Mouse (Mus musculus): ENCODE results near the gene Asgr1. TPM values are rescaled to one million over a fixed set of nuclear protein-coding genes. Genes with fewer than 3 reads are reported as not detected.
A peak's percentile ranks its signal among the peaks of the same experiment; 100 is the strongest.

Gene Asgr1
- polyA plus RNA-seq, 1 experiment from 2014 or later, result not detected

GRCm38 (mm10) chr11:70042309-70043085 lies 11.4 kb upstream of the Asgr1 start:
- ChIA-PET CTCF (no interaction called here), POLR2A (interaction anchor here (0.6 kb wide), 1 partner anchor 311 kb away, joined by 3 read pairs; no protein-coding TSS in a partner anchor)
- in situ Hi-C loops (cut with MboI; ENCODE audit: low pct_unique_long_range_greater_than_20kb), result no loop called here
- TF ChIP-seq CTCF (IDR thresholded peaks at IDR 0.05), result no peak
- H3K27me3 ChIP-seq, result no peaks in the 10 kb centered on the region
- DNase-seq (ENCODE audit: low read depth, low spot score) (no peak), ATAC-seq (no peak)

DNA sequence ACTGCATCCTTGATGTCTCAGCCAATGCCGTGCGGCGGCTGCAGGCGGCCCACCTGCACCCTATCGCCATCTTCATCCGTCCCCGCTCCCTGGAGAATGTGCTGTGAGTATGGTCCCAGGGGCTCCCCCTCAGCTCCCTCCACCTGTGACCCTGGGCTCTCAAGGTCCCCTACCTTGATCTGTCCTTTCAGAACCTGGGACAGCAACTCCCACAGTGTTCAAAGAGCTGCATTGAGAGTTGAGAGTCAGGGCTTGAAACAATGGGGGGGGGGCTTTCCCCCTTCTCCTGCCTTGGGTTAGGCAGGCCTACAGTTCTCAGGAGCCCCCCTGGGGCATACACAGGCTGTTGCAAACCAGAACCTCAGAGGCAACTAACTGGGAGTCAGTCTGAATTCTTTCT lies 10.2 kb upstream of the Asgr1 start:
- DNase-seq (ENCODE audit: low read depth, low spot score) (no peak), ATAC-seq (no peak)
- ChIA-PET CTCF (interaction anchor here (0.6 to 1.2 kb wide), 2 partner anchors 9 to 12 kb away, joined by 3 read pairs; no protein-coding TSS in a partner anchor), POLR2A (no interaction called here)
- H3K27me3 ChIP-seq, result no peaks in the 10 kb centered on the region
- in situ Hi-C loops (cut with MboI; ENCODE audit: low pct_unique_long_range_greater_than_20kb), result no loop called here
- TF ChIP-seq CTCF (IDR thresholded peaks at IDR 0.05), result no peak

GRCm38 (mm10) chr11:70045435-70045834 lies 8.4 kb upstream of the Asgr1 start:
- no peak for TF ChIP-seq CTCF (IDR thresholded peaks at IDR 0.05)

DNA sequence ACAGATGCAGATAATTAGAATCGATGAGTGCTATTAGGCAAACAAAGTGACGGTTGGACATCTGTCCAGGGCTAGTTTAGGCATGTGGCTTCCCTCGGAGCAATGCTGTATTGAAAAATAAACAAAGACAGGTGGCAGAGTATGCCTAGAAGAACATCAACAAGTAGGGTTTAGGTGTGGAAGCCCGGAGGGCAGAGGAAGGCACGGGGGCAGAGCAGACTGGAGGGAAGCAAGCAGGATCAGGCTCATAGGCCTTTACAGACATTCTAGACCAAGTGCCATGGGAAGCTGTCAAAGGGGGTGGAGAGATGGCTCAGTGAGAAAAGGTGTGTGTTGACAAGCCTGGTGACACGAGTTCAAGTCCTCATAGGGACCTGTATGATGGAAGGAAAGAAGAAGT lies 4.5 kb upstream of the Asgr1 start:
- in situ Hi-C loops (cut with MboI; ENCODE audit: low pct_unique_long_range_greater_than_20kb), result no loop called here

More at GRCm38 (mm10) chr11:70045435-70045834, 8.4 kb upstream of the Asgr1 start:
- no peaks in the 10 kb centered on the region for H3K27me3 ChIP-seq
- ChIA-PET CTCF (no interaction called here), POLR2A (no interaction called here)
- ATAC-seq, result no peak
- no peak for DNase-seq (ENCODE audit: low read depth, low spot score)
- in situ Hi-C loops (cut with MboI; ENCODE audit: low pct_unique_long_range_greater_than_20kb), result no loop called here

GRCm38 (mm10) chr11:70049816-70050215 lies 4.1 kb upstream of the Asgr1 start:
- no peak for TF ChIP-seq CTCF (IDR thresholded peaks at IDR 0.05)
- peaks cover 4% of the 10 kb centered on the region for H3K27me3 ChIP-seq
- ATAC-seq (no peak), DNase-seq (ENCODE audit: low read depth, low spot score) (no peak)
- CTCF ChIA-PET, result no interaction called here
- POLR2A ChIA-PET, result no interaction called here
- in situ Hi-C loops (cut with MboI; ENCODE audit: low pct_unique_long_range_greater_than_20kb), result no loop called here

More for the DNA sequence above, 4.5 kb upstream of the Asgr1 start:
- POLR2A ChIA-PET, result no interaction called here
- no peak for ATAC-seq
- DNase-seq (ENCODE audit: low read depth, low spot score), result no peak
- CTCF ChIA-PET, result no interaction called here
- no peak for TF ChIP-seq CTCF (IDR thresholded peaks at IDR 0.05)
- H3K27me3 ChIP-seq, result peaks cover 4% of the 10 kb centered on the region

DNA sequence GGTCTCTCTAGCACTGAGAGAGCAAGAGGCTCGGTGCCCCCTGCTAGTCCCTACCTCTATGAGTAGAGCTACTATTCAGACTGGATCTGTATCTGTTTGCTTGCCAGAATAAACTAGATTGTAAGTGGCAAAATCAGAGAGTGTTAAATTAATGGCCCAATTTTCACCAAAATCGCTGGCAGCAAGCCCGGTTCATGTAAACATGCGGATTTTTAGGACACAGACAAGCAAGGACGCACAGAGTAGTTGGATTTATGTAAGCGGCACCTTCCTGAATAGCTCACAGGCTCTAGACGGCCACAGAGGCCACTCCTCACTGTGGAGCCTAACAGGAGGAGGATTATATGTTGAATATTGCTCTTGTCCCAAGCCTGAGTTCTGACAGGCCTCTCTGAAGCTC lies 729 bp upstream of the Asgr1 start:
- POLR2A ChIA-PET, result no interaction called here
- peaks cover 4% of the 10 kb centered on the region for H3K27me3 ChIP-seq
- CTCF ChIA-PET, result no interaction called here
- TF ChIP-seq CTCF (IDR thresholded peaks at IDR 0.05), result no peak
- in situ Hi-C loops (cut with MboI; ENCODE audit: low pct_unique_long_range_greater_than_20kb), result no loop called here
- DNase-seq (ENCODE audit: low read depth, low spot score) (no peak), ATAC-seq (no peak)

DNA sequence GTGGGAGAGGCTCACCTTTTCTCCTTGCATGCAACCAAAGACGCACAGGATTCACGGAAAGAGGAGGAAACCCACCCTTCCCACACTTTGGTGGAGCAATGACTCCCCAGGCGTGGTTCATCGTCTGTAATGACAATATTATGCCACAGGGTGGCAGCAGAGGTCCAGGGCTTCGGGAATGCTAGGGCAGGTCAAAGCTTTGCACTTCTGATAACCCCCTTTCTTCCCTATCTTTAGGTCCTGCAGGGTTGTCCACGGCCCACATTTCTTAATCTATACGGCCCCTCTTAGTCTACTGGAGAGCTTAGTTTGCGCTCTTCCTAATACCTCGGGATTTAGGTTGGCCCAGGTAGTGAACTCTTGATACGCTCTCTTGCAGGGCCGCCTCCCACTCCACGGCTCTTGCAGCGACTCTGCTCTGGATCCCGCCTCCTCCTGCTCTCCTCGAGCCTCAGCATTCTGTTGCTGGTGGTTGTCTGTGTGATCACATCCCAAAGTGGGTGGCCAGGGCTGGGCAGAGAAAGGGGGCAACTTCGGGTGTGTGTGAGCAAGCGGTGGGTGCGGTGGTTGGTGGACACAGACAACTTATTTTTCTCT lies 1.8 kb downstream of the Asgr1 start:
- CTCF ChIA-PET, result interaction anchor here (1.1 to 1.3 kb wide), 7 partner anchors 12 to 143 kb away, joined by 3 to 6 read pairs (median 3); no protein-coding TSS in a partner anchor
- ATAC-seq, result no peak
- in situ Hi-C loops (cut with MboI; ENCODE audit: low pct_unique_long_range_greater_than_20kb), result loop anchor here (5.0 kb wide), 1 partner anchor 147 kb away; no protein-coding TSS in a partner anchor

GRCm38 (mm10) chr11:70057805-70058204 lies 3.9 kb downstream of the Asgr1 start:
- peaks cover 4% of the 10 kb centered on the region for H3K27me3 ChIP-seq
- CTCF ChIA-PET, result no interaction called here
- POLR2A ChIA-PET, result interaction anchor here (1.1 kb wide), 1 partner anchor 151 kb away, joined by 6 read pairs; no protein-coding TSS in a partner anchor
- no peak for TF ChIP-seq CTCF (IDR thresholded peaks at IDR 0.05)
- ATAC-seq (no peak), DNase-seq (ENCODE audit: low read depth, low spot score) (no peak)
- in situ Hi-C loops (cut with MboI; ENCODE audit: low pct_unique_long_range_greater_than_20kb), result loop anchor here (5.0 kb wide), 1 partner anchor 144 kb away; no protein-coding TSS in a partner anchor

More for the DNA sequence above, 1.8 kb downstream of the Asgr1 start:
- DNase-seq (ENCODE audit: low read depth, low spot score), result no peak
- peak; percentile 90 for TF ChIP-seq CTCF (IDR thresholded peaks at IDR 0.05)
- H3K27me3 ChIP-seq, result peaks cover 4% of the 10 kb centered on the region
- POLR2A ChIA-PET, result no interaction called here

DNA sequence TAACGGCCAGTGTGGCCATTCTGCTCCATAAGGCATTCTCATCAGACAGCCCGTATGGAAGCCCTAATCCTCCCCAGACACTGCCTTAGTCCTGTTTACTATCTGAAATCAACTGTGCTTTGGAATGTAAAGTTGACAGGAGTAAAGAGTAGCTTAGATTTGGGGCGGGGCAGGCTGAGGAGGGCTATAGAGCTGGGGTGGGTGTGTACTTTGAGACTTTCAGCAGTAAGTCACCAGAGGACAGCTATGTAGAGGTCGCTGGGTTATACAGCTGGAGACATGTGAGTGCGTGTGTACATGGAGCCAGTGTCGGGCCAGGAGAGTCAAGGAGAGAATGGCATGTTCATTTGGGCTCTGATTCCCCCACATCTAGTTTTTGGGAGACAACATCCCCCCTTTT lies 6.0 kb downstream of the Asgr1 start:
- H3K27me3 ChIP-seq, result peaks cover 4% of the 10 kb centered on the region
- ChIA-PET CTCF (no interaction called here), POLR2A (interaction anchor here (0.9 kb wide), 1 partner anchor 10 kb away, joined by 3 read pairs; no protein-coding TSS in a partner anchor)
- no peak for TF ChIP-seq CTCF (IDR thresholded peaks at IDR 0.05)
- DNase-seq (ENCODE audit: low read depth, low spot score), result no peak
- in situ Hi-C loops (cut with MboI; ENCODE audit: low pct_unique_long_range_greater_than_20kb), result loop anchor here (5.0 kb wide), 2 partner anchors 42 to 142 kb away; no protein-coding TSS in a partner anchor
- ATAC-seq, result no peak

DNA sequence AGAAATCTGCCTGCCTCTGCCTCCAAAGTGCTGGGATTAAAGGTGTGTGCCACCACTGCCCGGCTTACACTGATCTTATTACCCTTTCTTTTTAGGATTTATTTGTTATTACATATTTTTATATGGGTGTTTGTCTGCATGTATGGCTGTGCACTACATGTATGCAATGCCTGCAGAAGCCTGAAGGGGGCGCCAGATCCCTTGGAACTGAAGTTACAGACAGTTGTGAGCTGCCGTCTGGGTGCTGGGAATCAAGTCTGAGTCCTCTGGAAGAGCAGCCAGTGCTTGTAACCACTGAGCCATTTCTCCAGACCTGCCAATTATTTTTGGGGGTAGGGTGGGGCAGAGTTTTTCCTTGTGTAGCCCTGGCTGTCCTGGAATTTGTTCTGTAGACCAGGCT lies 9.2 kb downstream of the Asgr1 start:
- ATAC-seq (no peak), DNase-seq (ENCODE audit: low read depth, low spot score) (no peak)
- in situ Hi-C loops (cut with MboI; ENCODE audit: low pct_unique_long_range_greater_than_20kb), result loop anchor here (5.0 kb wide), 1 partner anchor 39 kb away; no protein-coding TSS in a partner anchor
- TF ChIP-seq CTCF (IDR thresholded peaks at IDR 0.05), result peak; percentile 41
- ChIA-PET CTCF (interaction anchor here (1.1 to 1.6 kb wide), 2 partner anchors 12 to 150 kb away, joined by 3 to 4 read pairs; no protein-coding TSS in a partner anchor), POLR2A (no interaction called here)
- H3K27me3 ChIP-seq, result peaks cover 11% of the 10 kb centered on the region

DNA sequence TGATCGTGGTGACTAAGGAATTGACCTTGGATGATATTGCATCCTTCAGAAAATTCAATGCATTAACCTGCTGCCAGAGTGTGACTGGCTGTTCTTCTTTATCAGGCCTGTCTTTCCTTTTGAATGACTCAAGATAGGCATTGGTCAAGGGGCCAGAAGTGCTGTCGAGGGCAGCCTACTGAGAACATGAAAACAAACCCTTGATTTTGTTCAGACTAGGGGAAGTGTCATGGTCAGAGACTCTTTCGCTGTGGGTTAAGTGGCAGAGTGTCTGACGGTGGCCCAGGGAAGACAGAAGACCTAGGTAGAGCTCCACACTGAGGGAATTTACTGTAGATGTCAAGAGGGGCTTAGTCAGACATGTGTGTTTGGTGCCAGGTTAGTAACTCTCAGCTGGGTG lies 12.8 kb downstream of the Asgr1 start:
- ChIA-PET CTCF (no interaction called here), POLR2A (no interaction called here)
- no peak for TF ChIP-seq CTCF (IDR thresholded peaks at IDR 0.05)
- DNase-seq (ENCODE audit: low read depth, low spot score) (no peak), ATAC-seq (no peak)
- in situ Hi-C loops (cut with MboI; ENCODE audit: low pct_unique_long_range_greater_than_20kb), result no loop called here
- peaks cover 7% of the 10 kb centered on the region for H3K27me3 ChIP-seq

All from Patski (cell line).